Mouse (Mus musculus) MEL (cell line): ENCODE results near the gene 1700001C19Rik. TPM values are rescaled to one million over a fixed set of nuclear protein-coding genes. Genes with fewer than 3 reads are reported as not detected.

Source experiments
- DNase-seq: peaks from one replicate; pipeline ENCODE4 v3.0.0; 2011; ENCODE audit warnings: low read depth, low spot score
- H3K27ac ChIP-seq: 2 replicates; pipeline ENCODE4 v1.5.1; 2012; ENCODE audit warnings: low read depth, mild to moderate bottlenecking, control low read depth, low read length, moderate library complexity; ENCODE audit not compliant: control insufficient read depth
- H3K27me3 ChIP-seq, 2 experiments: fragments of 150-350 bp in 1 of 2; sonication (generic) in 1 of 2; 2 replicates each; pipeline ENCODE4 v1.6.1; 2012; ENCODE audit warnings: low read length in 2 of 2, mild to moderate bottlenecking in 2 of 2, improper control_type of control experiment in 1 of 2, moderate library complexity in 1 of 2; ENCODE audit not compliant: insufficient read depth in 2 of 2, control insufficient read depth in 1 of 2
- H3K36me3 ChIP-seq, 2 experiments: 2 replicates each; pipeline ENCODE4 v1.6.1; 2012 to 2014; ENCODE audit warnings: low read length in 2 of 2, improper control_type of control experiment in 1 of 2, inconsistent platforms in 1 of 2, mild to moderate bottlenecking in 1 of 2; ENCODE audit not compliant: insufficient read depth in 2 of 2, control insufficient read depth in 1 of 2
- H3K4me1 ChIP-seq, 2 experiments: fragments of 150-350 bp in 1 of 2; sonication (generic) in 1 of 2; 2 replicates each; pipeline ENCODE4 v1.6.1; 2012; ENCODE audit warnings: low read length in 2 of 2, improper control_type of control experiment in 1 of 2, mild to moderate bottlenecking in 1 of 2; ENCODE audit not compliant: insufficient read depth in 2 of 2, control insufficient read depth in 1 of 2
- H3K4me3 ChIP-seq, 2 experiments: fragments of 150-350 bp in 1 of 2; sonication (generic) in 1 of 2; 2 replicates each; pipeline ENCODE4 v1.5.1; 2012; ENCODE audit warnings: low read depth in 2 of 2, low read length in 2 of 2, mild to moderate bottlenecking in 2 of 2, moderate library complexity in 2 of 2, control low read depth in 1 of 2, improper control_type of control experiment in 1 of 2; ENCODE audit not compliant: control insufficient read depth in 1 of 2, insufficient read depth in 1 of 2
- H3K79me2 ChIP-seq: 2 replicates; pipeline ENCODE4 v1.6.1; 2012; ENCODE audit warnings: mild to moderate bottlenecking, low read length, moderate library complexity; ENCODE audit not compliant: control insufficient read depth, poor library complexity, insufficient read depth
- H3K9ac ChIP-seq: 2 replicates; pipeline ENCODE4 v1.6.1; 2012; ENCODE audit warnings: low read depth, mild to moderate bottlenecking, control low read depth, low read length, moderate library complexity; ENCODE audit not compliant: control insufficient read depth, poor library complexity, severe bottlenecking
- H3K9me3 ChIP-seq: fragments of 150-350 bp; sonication (generic); replicated peaks from 2 replicates; pipeline ENCODE4 v1.6.1; 2012; ENCODE audit warnings: mild to moderate bottlenecking, low read length, improper control_type of control experiment, moderate library complexity; ENCODE audit not compliant: insufficient read depth
- BHLHE40 ChIP-seq: IDR thresholded peaks from 2 replicates; pipeline ENCODE4 v1.6.1; 2012; ENCODE audit warnings: low read depth, mild to moderate bottlenecking, inconsistent platforms, low read length, improper control_type of control experiment, borderline replicate concordance
- CHD1 ChIP-seq: IDR thresholded peaks from 2 replicates; pipeline ENCODE4 v1.6.1; 2012; ENCODE audit warnings: low read depth, mild to moderate bottlenecking, inconsistent platforms, low read length, improper control_type of control experiment
- CHD2 ChIP-seq: IDR thresholded peaks from 2 replicates; pipeline ENCODE4 v1.6.1; 2011; ENCODE audit warnings: low read length, improper control_type of control experiment
- CTCF ChIP-seq, 3 experiments: IDR thresholded peaks in 2 of 3; conservative IDR thresholded peaks in 1 of 3; 2 replicates each; pipeline ENCODE4 v1.5.1; 2011 to 2012; ENCODE audit warnings: low read length in 3 of 3, low read depth in 2 of 3, mild to moderate bottlenecking in 2 of 3, improper control_type of control experiment in 1 of 3, inconsistent platforms in 1 of 3, mixed read lengths in 1 of 3, moderate library complexity in 1 of 3; ENCODE audit not compliant: control insufficient read depth in 1 of 3, insufficient read depth in 1 of 3, poor library complexity in 1 of 3, severe bottlenecking in 1 of 3
- ELF1 ChIP-seq: IDR thresholded peaks from 2 replicates; pipeline ENCODE4 v1.6.1; 2014; ENCODE audit warnings: low read depth, mild to moderate bottlenecking, inconsistent platforms, low read length, improper control_type of control experiment, moderate library complexity
- EP300 ChIP-seq, 2 experiments: IDR thresholded peaks; 2 replicates each; pipeline ENCODE4 v1.6.1; 2011; ENCODE audit warnings: improper control_type of control experiment in 2 of 2, low read length in 2 of 2, low read depth in 1 of 2, mild to moderate bottlenecking in 1 of 2
- ETS1 ChIP-seq: IDR thresholded peaks from 2 replicates; pipeline ENCODE4 v1.6.1; 2012; ENCODE audit warnings: low read depth, mild to moderate bottlenecking, inconsistent platforms, low read length, improper control_type of control experiment, moderate library complexity
- GABPA ChIP-seq: IDR thresholded peaks from 2 replicates; pipeline ENCODE4 v1.6.1; 2012; ENCODE audit warnings: low read depth, mild to moderate bottlenecking, inconsistent platforms, low read length, improper control_type of control experiment, moderate library complexity
- HCFC1 ChIP-seq: IDR thresholded peaks from 2 replicates; pipeline ENCODE4 v1.6.1; 2012; ENCODE audit warnings: low read depth, mild to moderate bottlenecking, inconsistent platforms, low read length, improper control_type of control experiment, moderate library complexity
- JUND ChIP-seq: IDR thresholded peaks from 2 replicates; pipeline ENCODE4 v1.6.1; 2011; ENCODE audit warnings: low read depth, mild to moderate bottlenecking, improper control_type of control experiment, low read length
- MAFK ChIP-seq: IDR thresholded peaks from 2 replicates; pipeline ENCODE4 v1.6.1; 2011; ENCODE audit warnings: low read depth, mild to moderate bottlenecking, low read length, improper control_type of control experiment, borderline replicate concordance
- MAX ChIP-seq: IDR thresholded peaks from 2 replicates; pipeline ENCODE4 v1.6.1; 2011; ENCODE audit warnings: low read length, improper control_type of control experiment
- MAZ ChIP-seq: IDR thresholded peaks from 2 replicates; pipeline ENCODE4 v1.6.1; 2012; ENCODE audit warnings: low read depth, mild to moderate bottlenecking, inconsistent platforms, low read length, improper control_type of control experiment
- MEF2A ChIP-seq: IDR thresholded peaks from 2 replicates; pipeline ENCODE4 v1.6.1; 2014; ENCODE audit warnings: low read depth, mild to moderate bottlenecking, inconsistent platforms, low read length, improper control_type of control experiment; ENCODE audit not compliant: poor library complexity, insufficient replicate concordance, severe bottlenecking; ENCODE audit errors: extremely low read depth
- MXI1 ChIP-seq: IDR thresholded peaks from 2 replicates; pipeline ENCODE4 v1.6.1; 2011; ENCODE audit warnings: mild to moderate bottlenecking, low read depth, low read length, improper control_type of control experiment
- NELFE ChIP-seq: IDR thresholded peaks from 2 replicates; pipeline ENCODE4 v1.6.1; 2011; ENCODE audit warnings: low read depth, low read length, improper control_type of control experiment
- NRF1 ChIP-seq: IDR thresholded peaks from 2 replicates; pipeline ENCODE4 v1.6.1; 2014; ENCODE audit warnings: low read depth, mild to moderate bottlenecking, inconsistent platforms, low read length, improper control_type of control experiment, moderate library complexity; ENCODE audit not compliant: poor library complexity, insufficient read depth, severe bottlenecking
- POLR2A ChIP-seq, 2 experiments: IDR thresholded peaks; 2 replicates each; pipeline ENCODE4 v1.6.1; 2011 to 2012; ENCODE audit warnings: low read length in 2 of 2, mild to moderate bottlenecking in 2 of 2, control low read depth in 1 of 2, improper control_type of control experiment in 1 of 2, low read depth in 1 of 2, moderate library complexity in 1 of 2; ENCODE audit not compliant: control insufficient read depth in 1 of 2, insufficient read depth in 1 of 2, poor library complexity in 1 of 2
- POLR2AphosphoS2 ChIP-seq: IDR thresholded peaks from 2 replicates; pipeline ENCODE4 v1.6.1; 2011; ENCODE audit warnings: low read length, improper control_type of control experiment
- POLR2AphosphoS5 ChIP-seq: IDR thresholded peaks from 2 replicates; pipeline ENCODE4 v1.6.1; 2012; ENCODE audit warnings: low read depth, borderline replicate concordance, mild to moderate bottlenecking, inconsistent platforms, low read length, moderate library complexity, mixed read lengths
- SIN3A ChIP-seq: IDR thresholded peaks from 2 replicates; pipeline ENCODE4 v1.6.1; 2012; ENCODE audit warnings: low read length, improper control_type of control experiment, inconsistent platforms
- SMC3 ChIP-seq: IDR thresholded peaks from 2 replicates; pipeline ENCODE4 v1.6.1; 2011; ENCODE audit warnings: low read depth, low read length, improper control_type of control experiment
- TAL1 ChIP-seq: IDR thresholded peaks from 2 replicates; pipeline ENCODE4 v1.6.1; 2012; ENCODE audit warnings: mild to moderate bottlenecking, inconsistent platforms, low read length, moderate library complexity, mixed read lengths
- TBP ChIP-seq: IDR thresholded peaks from 2 replicates; pipeline ENCODE4 v1.8.0; 2011; ENCODE audit warnings: low read depth, low read length, improper control_type of control experiment
- TCF12 ChIP-seq: IDR thresholded peaks from 2 replicates; pipeline ENCODE4 v1.6.1; 2014; ENCODE audit warnings: low read depth, mild to moderate bottlenecking, inconsistent platforms, low read length, improper control_type of control experiment, moderate library complexity
- UBTF ChIP-seq: IDR thresholded peaks from 2 replicates; pipeline ENCODE4 v1.6.1; 2012; ENCODE audit warnings: low read depth, mild to moderate bottlenecking, inconsistent platforms, low read length, improper control_type of control experiment, moderate library complexity, borderline replicate concordance; ENCODE audit not compliant: insufficient read depth
- USF1 ChIP-seq: IDR thresholded peaks from 2 replicates; pipeline ENCODE4 v1.6.1; 2014; ENCODE audit warnings: low read depth, mild to moderate bottlenecking, inconsistent platforms, low read length, improper control_type of control experiment, moderate library complexity
- USF2 ChIP-seq, 2 experiments: IDR thresholded peaks; 2 replicates each; pipeline ENCODE4 v1.6.1; 2011 to 2012; ENCODE audit warnings: improper control_type of control experiment in 2 of 2, low read length in 2 of 2, borderline replicate concordance in 1 of 2, inconsistent platforms in 1 of 2, low read depth in 1 of 2, mild to moderate bottlenecking in 1 of 2; ENCODE audit not compliant: insufficient read depth in 1 of 2
- ZC3H11A ChIP-seq: IDR thresholded peaks from 2 replicates; pipeline ENCODE4 v1.6.1; 2012; ENCODE audit warnings: low read depth, mild to moderate bottlenecking, inconsistent platforms, low read length, improper control_type of control experiment
- ZKSCAN1 ChIP-seq: IDR thresholded peaks from 2 replicates; pipeline ENCODE4 v1.6.1; 2012; ENCODE audit warnings: low read depth, mild to moderate bottlenecking, inconsistent platforms, low read length, improper control_type of control experiment, moderate library complexity
- ZMIZ1 ChIP-seq: IDR thresholded peaks from 2 replicates; pipeline ENCODE4 v1.6.1; 2012; ENCODE audit warnings: low read depth, mild to moderate bottlenecking, inconsistent platforms, low read length, improper control_type of control experiment, moderate library complexity
- polyA plus RNA-seq, 2 experiments: library from polyadenylated mRNA; stranded (reverse) in 1 of 2; unstranded in 1 of 2; fragments of >175 nt in 1 of 2; fragments of >200 nt in 1 of 2; gene quantifications; 2 replicates each; pipeline versions ENCODE4 v1.2.1 to v1.2.4; 2012; ENCODE audit warnings: low replicate concordance in 2 of 2, low read depth in 1 of 2; ENCODE audit not compliant: insufficient read length in 2 of 2, insufficient read depth in 1 of 2, missing spikeins in 1 of 2
- total RNA-seq: library from RNA; depleted of rRNA; stranded (reverse); fragments of 300-350 nt; gene quantifications from 2 replicates; pipeline ENCODE4 v1.2.3, GENCODE M21; 2012

1700001C19Rik gene
- total and polyA plus RNA-seq, 3 experiments: not detected

GRCm38 (mm10) chr17:47458310-47458709, 21.1 kb upstream of the 1700001C19Rik start:
- no peak overlapping the region for H3K27ac ChIP-seq
- no peak for DNase-seq

DNA sequence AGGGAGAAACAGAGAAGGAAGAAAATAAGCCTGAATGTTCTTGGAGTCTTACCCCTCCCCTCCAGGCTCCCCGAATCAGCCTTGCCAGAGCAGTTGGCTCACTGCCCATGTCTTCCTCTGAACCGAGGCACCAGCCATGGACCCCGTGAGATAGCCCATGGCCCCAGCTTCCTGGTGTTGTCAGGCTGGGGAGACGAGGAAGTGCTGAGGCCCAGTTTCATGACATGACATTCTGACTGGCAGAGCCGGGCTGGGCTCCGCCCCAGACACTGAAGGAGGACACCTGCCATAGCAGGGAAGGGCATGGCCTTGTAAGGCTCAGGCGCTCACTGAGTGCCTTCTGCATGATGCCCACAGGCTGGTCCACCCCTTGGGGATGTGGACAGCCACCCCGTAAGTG, 17.5 kb upstream of the 1700001C19Rik start:
- Histone ChIP-seq H3K9me3 (no peaks in the 10 kb centered on the region), H3K79me2 (no peaks in the 10 kb centered on the region), H3K27me3 (no peaks in the 10 kb centered on the region), H3K9ac (peak overlapping the region; percentile 4; the same call in 1 of the 2 replicates), H3K27ac (0 out of 2 replicates have a peak overlapping the region, but pooled peaks have one; percentile 21), H3K4me1 (peaks cover 6 to 23% of the 10 kb centered on the region in 2 experiments), H3K4me3 (peak overlapping the region; percentile 5 to 26; a peak in 2 of 4 replicates), H3K36me3 (peaks cover 0 to 4% of the 10 kb centered on the region in 2 experiments; a peak in 1 of 4 replicates)
- peak; percentile 91 for DNase-seq
- TF ChIP-seq ZC3H11A (no peak), ETS1 (peak; percentile 26; the same call in 1 of the 2 replicates), POLR2AphosphoS5 (no peak), CHD2 (no peak), TBP (0 out of 2 replicates have a peak, but pooled peaks have one; percentile 33), EP300 (IDR thresholded peaks at IDR 0.05; ENCODE audit: low read depth in 1 of 2, low read length in 2 of 2) (peak in 1 of 2 experiments; percentile 46; a peak in 3 of 4 replicates), SIN3A (peak; percentile 40), MXI1 (no peak), HCFC1 (0 out of 2 replicates have a peak, but pooled peaks have one; percentile 45), UBTF (no peak), TAL1 (peak; percentile 19; the same call in 1 of the 2 replicates), JUND (no peak), CTCF (IDR thresholded peaks at IDR 0.05 in 2 of 3, conservative IDR thresholded peaks at IDR 0.05 in 1 of 3; ENCODE audit: control insufficient read depth in 1 of 3, insufficient read depth in 1 of 3, low read depth in 2 of 3, low read length in 3 of 3, poor library complexity in 1 of 3, severe bottlenecking in 1 of 3) (no peak), POLR2AphosphoS2 (no peak), NRF1 (no peak), USF2 (IDR thresholded peaks at IDR 0.05; ENCODE audit: borderline replicate concordance in 1 of 2, insufficient read depth in 1 of 2, low read depth in 1 of 2, low read length in 2 of 2) (no peak), MAFK (no peak), MAX (no peak; the same call in 1 of the 2 replicates), SMC3 (no peak), USF1 (no peak), BHLHE40 (no peak), MAZ (peak; percentile 51; the same call in 1 of the 2 replicates), POLR2A (IDR thresholded peaks at IDR 0.05; ENCODE audit: control insufficient read depth in 1 of 2, insufficient read depth in 1 of 2, low read depth in 1 of 2, low read length in 2 of 2, poor library complexity in 1 of 2) (peak in 1 of 2 experiments; percentile 49; a peak in 1 of 4 replicates), ZKSCAN1 (no peak), GABPA (no peak), NELFE (no peak), TCF12 (0 out of 2 replicates have a peak, but pooled peaks have one; percentile 22)

More at GRCm38 (mm10) chr17:47458310-47458709, 21.1 kb upstream of the 1700001C19Rik start:
- no peak overlapping the region for H3K4me3 ChIP-seq
- no peak overlapping the region for H3K9ac ChIP-seq
- H3K4me1 ChIP-seq: peaks cover 6 to 17% of the 10 kb centered on the region in 2 experiments
- H3K27me3 ChIP-seq: peaks cover 0 to 1% of the 10 kb centered on the region in 2 experiments; a peak in 2 of 4 replicates
- no peaks in the 10 kb centered on the region for H3K9me3 ChIP-seq
- TF ChIP-seq MXI1 (no peak), ZMIZ1 (no peak), TCF12 (no peak), CHD1 (no peak), POLR2AphosphoS5 (no peak), JUND (no peak), ELF1 (no peak), POLR2A (IDR thresholded peaks at IDR 0.05; ENCODE audit: control insufficient read depth in 1 of 2, insufficient read depth in 1 of 2, low read depth in 1 of 2, low read length in 2 of 2, poor library complexity in 1 of 2) (no peak), MEF2A (no peak), USF1 (no peak), MAX (no peak)
- H3K79me2 ChIP-seq: no peaks in the 10 kb centered on the region
- H3K36me3 ChIP-seq: peaks cover 0 to 4% of the 10 kb centered on the region in 2 experiments; a peak in 1 of 4 replicates
